Mouse (Mus musculus) lung, postnatal 10 days (tissue): ENCODE measurements around the gene Nmnat3.

Experiments used
- DNase-seq: peaks from one replicate; pipeline ENCODE4 v3.0.0; 2021

Gene Nmnat3

GRCm38 (mm10) chr9:98312622-98313374, 25.6 kb downstream of the Nmnat3 start:
- no peak for DNase-seq

GRCm38 (mm10) chr9:98313587-98313986, 26.4 kb downstream of the Nmnat3 start:
- DNase-seq: no peak

GRCm38 (mm10) chr9:98314059-98314650, 26.9 kb downstream of the Nmnat3 start:
- DNase-seq: no peak

- no peak for DNase-seq
These were observed 30.7 kb downstream of the Nmnat3 start for GRCm38 (mm10) chr9:98317897-98318296.

- DNase-seq: no peak
These were observed 31.6 kb downstream of the Nmnat3 start for GRCm38 (mm10) chr9:98318875-98319274.

GRCm38 (mm10) chr9:98320785-98321184, 33.5 kb downstream of the Nmnat3 start:
- no peak for DNase-seq

- DNase-seq: no peak
These were observed 38.9 kb downstream of the Nmnat3 start for GRCm38 (mm10) chr9:98326088-98326487.

- no peak for DNase-seq
These were observed 41.4 kb downstream of the Nmnat3 start for GRCm38 (mm10) chr9:98328415-98329176.

GRCm38 (mm10) chr9:98329274-98330105, 42.3 kb downstream of the Nmnat3 start:
- DNase-seq: peak; percentile 61

- no peak for DNase-seq
These were observed 46.1 kb downstream of the Nmnat3 start for GRCm38 (mm10) chr9:98333219-98333754.

- DNase-seq: peak; percentile 54
These were observed 50.9 kb downstream of the Nmnat3 start for GRCm38 (mm10) chr9:98337881-98338769.

- DNase-seq: peak; percentile 62
These were observed 52.7 kb downstream of the Nmnat3 start for GRCm38 (mm10) chr9:98339971-98340370.

GRCm38 (mm10) chr9:98340427-98340826, 53.2 kb downstream of the Nmnat3 start:
- DNase-seq: no peak

- no peak for DNase-seq
These were observed 58.6 kb downstream of the Nmnat3 start for GRCm38 (mm10) chr9:98345840-98346239.

- DNase-seq: no peak
These were observed 59.0 kb downstream of the Nmnat3 start for GRCm38 (mm10) chr9:98346240-98346639.

GRCm38 (mm10) chr9:98347021-98347420, 59.8 kb downstream of the Nmnat3 start:
- no peak for DNase-seq

- DNase-seq: no peak
These were observed 63.3 kb downstream of the Nmnat3 start for GRCm38 (mm10) chr9:98350318-98351144.

- DNase-seq: no peak
These were observed 65.1 kb downstream of the Nmnat3 start for GRCm38 (mm10) chr9:98352332-98352731.

GRCm38 (mm10) chr9:98354919-98355318, 67.7 kb downstream of the Nmnat3 start:
- DNase-seq: no peak

- DNase-seq: no peak
These were observed 73.8 kb downstream of the Nmnat3 start for GRCm38 (mm10) chr9:98361047-98361446.

- DNase-seq: no peak
These were observed 78.8 kb downstream of the Nmnat3 start for GRCm38 (mm10) chr9:98366075-98366474.
